Mouse (Mus musculus) testis, adult 2 months (tissue): ENCODE measurements at regions not wholly inside any gene's neighbourhood (a gene's known extent, or its start where the extent isn't known, plus 50 kb on each side); places are given as distances from the start of the nearest gene placed in this dataset.

ENCODE experiments used
- CTCF ChIP-seq: fragments of 200-500 bp; IDR thresholded peaks from 2 replicates; pipeline ENCODE4 v1.5.1; 2012; ENCODE audit warnings: low read depth, mild to moderate bottlenecking, inconsistent platforms, low read length, moderate library complexity; ENCODE audit not compliant: control insufficient read depth, insufficient read depth, insufficient replicate concordance
- POLR2A ChIP-seq: fragments of 200-500 bp; IDR thresholded peaks from 2 replicates; pipeline ENCODE4 v1.6.1; 2012; ENCODE audit warnings: low read depth, mild to moderate bottlenecking, inconsistent platforms, low read length, moderate library complexity; ENCODE audit not compliant: control insufficient read depth

DNA sequence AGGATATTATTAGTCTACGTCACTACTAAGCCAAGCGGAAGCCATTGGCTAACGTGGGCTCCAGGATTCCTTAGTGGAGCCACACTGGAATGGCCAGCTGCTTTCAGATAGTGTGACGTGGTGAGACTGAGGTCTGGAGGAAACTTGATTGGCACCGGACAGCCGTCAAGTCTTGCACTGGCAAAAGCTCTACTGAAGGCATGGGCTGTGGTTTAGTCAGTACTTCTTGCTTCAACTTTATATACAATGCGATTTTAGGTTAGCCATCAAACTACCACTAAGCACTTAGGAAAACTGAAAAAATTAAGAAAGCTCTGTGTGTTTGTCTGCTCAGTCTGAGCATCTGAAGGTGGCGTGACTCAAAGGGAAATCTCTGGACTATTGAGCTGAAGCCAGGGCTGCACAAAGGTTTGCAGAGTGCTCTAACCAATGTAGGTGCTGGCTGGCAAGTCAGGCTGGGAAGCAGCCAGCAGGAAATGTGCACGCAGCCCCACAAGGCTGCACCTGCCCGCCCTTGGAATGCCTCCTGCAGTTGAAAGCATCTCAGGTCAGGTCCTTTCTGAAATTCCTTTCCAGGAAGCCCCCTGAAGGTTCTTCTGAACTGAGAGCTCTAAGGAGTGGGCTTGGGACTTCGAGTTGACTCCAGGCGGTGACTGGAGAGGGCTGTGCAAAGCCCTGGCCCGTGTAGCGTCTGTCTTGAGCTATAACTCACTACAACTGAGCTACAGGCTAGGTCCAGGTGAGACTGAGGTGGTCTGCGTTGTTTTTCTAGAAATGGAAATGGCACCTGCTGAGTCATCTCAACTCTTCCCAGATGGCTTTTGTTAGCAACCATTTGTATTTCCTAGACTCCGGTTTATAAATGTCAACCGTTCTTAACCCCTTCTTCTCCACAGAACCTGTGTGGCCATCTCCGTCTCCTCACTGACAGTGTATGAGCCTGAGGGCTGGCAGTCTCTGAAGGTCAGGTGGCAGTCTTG, 172.2 kb upstream of the Id2 start:
- TF ChIP-seq CTCF: no peak
- TF ChIP-seq POLR2A: no peak
